Mouse (Mus musculus) cerebellum, adult 2 months (tissue): ENCODE measurements around the gene Nme9. TPM values are rescaled to one million over a fixed set of nuclear protein-coding genes. Genes with fewer than 3 reads are reported as not detected.

Experiments
- DNase-seq, 2 experiments: peaks; one replicate each; pipeline ENCODE4 v3.0.0; 2021
- H3K27ac ChIP-seq: fragments of 200-500 bp; 2 replicates; pipeline ENCODE4 v1.5.1; 2012; ENCODE audit warnings: low read length, control low read depth, inconsistent platforms; ENCODE audit not compliant: insufficient read depth
- H3K27me3 ChIP-seq: fragments of 200-500 bp; 2 replicates; pipeline ENCODE4 v1.6.1; 2012; ENCODE audit warnings: inconsistent platforms, mild to moderate bottlenecking, low read length, moderate library complexity; ENCODE audit not compliant: control insufficient read depth, insufficient read depth
- H3K4me1 ChIP-seq: fragments of 200-500 bp; 2 replicates; pipeline ENCODE4 v1.6.1; 2011; ENCODE audit warnings: low read length; ENCODE audit not compliant: control insufficient read depth, insufficient read depth
- H3K4me3 ChIP-seq: fragments of 200-500 bp; replicated peaks from 2 replicates; pipeline ENCODE3; 2011; ENCODE audit warnings: mild to moderate bottlenecking, low read depth, low read length, control low read depth; ENCODE audit not compliant: insufficient read depth
- CTCF ChIP-seq: fragments of 200-500 bp; IDR thresholded peaks from 2 replicates; pipeline ENCODE4 v1.5.1; 2011; ENCODE audit warnings: low read depth, mild to moderate bottlenecking, control low read depth, low read length, moderate library complexity, borderline replicate concordance; ENCODE audit not compliant: insufficient read depth
- POLR2A ChIP-seq: fragments of 200-500 bp; IDR thresholded peaks from 2 replicates; pipeline ENCODE4 v1.6.1; 2011; ENCODE audit warnings: low read length, control low read depth, borderline replicate concordance; ENCODE audit not compliant: insufficient read depth
- WGBS: fragments of 180-500 bp; shearing (Covaris S2); methylation state at CpG from one replicate; pipeline ENCODE4 v1.1.7; 2018; 5-methylcytosine and 5-hydroxymethylcytosine counted together
- polyA plus RNA-seq: library from polyadenylated mRNA; depleted of rRNA; stranded (reverse); fragments of >200 nt; gene quantifications from 2 replicates; pipeline ENCODE4 v1.2.3, GENCODE M21; 2012

Gene Nme9
- polyA plus RNA-seq, 1 experiment = 0.15 TPM

- Histone ChIP-seq H3K4me1 (peaks cover 23% of the 10 kb centered on the region), H3K27ac (no peak overlapping the region), H3K27me3 (no peaks in the 10 kb centered on the region), H3K4me3 (no peak overlapping the region)
- 35% methylated on average over 6 of the region's 6 CpGs for WGBS
- TF ChIP-seq POLR2A (no peak), CTCF (no peak)
- peak; percentile 55 to 75 for DNase-seq
Measured at GRCm38 (mm10) chr9:99431963-99432362, 19.3 kb upstream of the Nme9 start.

GRCm38 (mm10) chr9:99432478-99432877, 18.8 kb upstream of the Nme9 start:
- WGBS = 94% methylated on average over 4 of the region's 4 CpGs
- H3K27ac ChIP-seq = no peak overlapping the region

GRCm38 (mm10) chr9:99434892-99435618, 16.2 kb upstream of the Nme9 start:
- H3K4me3 ChIP-seq = peak overlapping the region; percentile 90
- 63% methylated on average over 14 of the region's 14 CpGs for WGBS
- peak in 1 of 2 experiments; percentile 17 for DNase-seq
- no peaks in the 10 kb centered on the region for H3K27me3 ChIP-seq
- H3K27ac ChIP-seq = no peak overlapping the region; the same call in 1 of the 2 replicates
- peaks cover 23% of the 10 kb centered on the region for H3K4me1 ChIP-seq
- no peak for TF ChIP-seq CTCF
- no peak for TF ChIP-seq POLR2A

More at GRCm38 (mm10) chr9:99432478-99432877, 18.8 kb upstream of the Nme9 start:
- Histone ChIP-seq H3K4me1 (peaks cover 23% of the 10 kb centered on the region), H3K4me3 (no peak overlapping the region), H3K27me3 (no peaks in the 10 kb centered on the region)
- no peak for TF ChIP-seq POLR2A
- no peak for TF ChIP-seq CTCF
- DNase-seq = no peak

- no peak overlapping the region for H3K27ac ChIP-seq
- WGBS = 24% methylated on average over 16 of the region's 16 CpGs
- H3K4me3 ChIP-seq = peak overlapping the region; percentile 90
- DNase-seq = peak; percentile 60 to 68
- peaks cover 23% of the 10 kb centered on the region for H3K4me1 ChIP-seq
- TF ChIP-seq CTCF = no peak
- no peak for TF ChIP-seq POLR2A
- H3K27me3 ChIP-seq = no peaks in the 10 kb centered on the region
Measured at GRCm38 (mm10) chr9:99435619-99436181, 15.6 kb upstream of the Nme9 start.

GRCm38 (mm10) chr9:99436182-99437030, 14.9 kb upstream of the Nme9 start:
- WGBS = 1% methylated on average over 86 of the region's 86 CpGs
- H3K4me3 ChIP-seq = peak overlapping the region; percentile 91
- H3K4me1 ChIP-seq = peaks cover 19% of the 10 kb centered on the region
- H3K27ac ChIP-seq = peak overlapping the region; percentile 87
- no peak for TF ChIP-seq CTCF
- TF ChIP-seq POLR2A = no peak
- H3K27me3 ChIP-seq = no peaks in the 10 kb centered on the region
- peak; percentile 84 to 87 for DNase-seq

- 14% methylated on average over 27 of the region's 27 CpGs for WGBS
- Histone ChIP-seq H3K27me3 (no peaks in the 10 kb centered on the region), H3K27ac (peak within 1 kb of the TSS; percentile 87), H3K4me1 (peaks cover 19% of the 10 kb centered on the region), H3K4me3 (peak within 1 kb of the TSS; percentile 91)
- DNase-seq = peak in 1 of 2 experiments; percentile 28
- TF ChIP-seq POLR2A (no peak), CTCF (no peak)
Measured at GRCm38 (mm10) chr9:99437031-99437764, 14.1 kb upstream of the Nme9 start, which contains the start of gene Mras. TSS of gene Mras (minus strand) at chr9:99437381.
